16 mouse cellular contexts compared by ENCODE assay signal in genomic region chr8:76249194-76249593, GRCm38 (mm10).
A peak's percentile ranks its signal among the peaks of the same experiment; 100 is the strongest.
DNase-seq lines count a peak whose midpoint lies in the region; ATAC-seq lines count a peak whose summit lies in the region.
"Had no signal": no experiment of that assay in that cellular context is flagged by ENCODE, and none has a peak within 500 bp of the region (broad histone marks: within the 10 kb centered on the region; RNA-seq: fewer than 3 reads in every experiment).

No protein-coding gene starts in this region.

- 37% methylated on average over 3 of the region's 3 CpGs for WGBS in stomach, embryonic 14.5 days
- 36% methylated on average over 3 of the region's 3 CpGs for WGBS in stomach, embryonic 16.5 days
- 92% methylated on average over 3 of the region's 3 CpGs for WGBS in hindbrain, embryonic 13.5 days

- no peak overlapping the region for H3K9ac ChIP-seq in stomach, embryonic 14.5 days (replicated peaks; ENCODE audit: low read depth, low read length)
- no peak overlapping the region for H3K9ac ChIP-seq in stomach, embryonic 16.5 days (ENCODE audit: low read length)
- H3K9ac ChIP-seq in hindbrain, embryonic 13.5 days: no peak overlapping the region
- H3K9ac ChIP-seq: embryonic facial prominence, embryonic 13.5 days had no signal

- ATAC-seq in stomach, embryonic 14.5 days (ENCODE audit: insufficient number of reproducible peaks, insufficient read depth, low FRiP score, low read depth): 0 out of 2 replicates have a peak, but pooled peaks have one; percentile 49
- ATAC-seq in stomach, embryonic 16.5 days (ENCODE audit: insufficient read depth, low FRiP score): peak; percentile 62; the same call in 1 of the 2 replicates
- no peak for ATAC-seq in hindbrain, embryonic 13.5 days (ENCODE audit: low FRiP score)
- ATAC-seq: forebrain, embryonic 14.5 days; forebrain, embryonic 16.5 days had no signal

- no peaks in the 10 kb centered on the region for H3K4me1 ChIP-seq in stomach, embryonic 14.5 days (ENCODE audit: control insufficient read depth, insufficient read depth, low read length)
- no peaks in the 10 kb centered on the region for H3K4me1 ChIP-seq in stomach, embryonic 16.5 days (ENCODE audit: control insufficient read depth, insufficient read depth, low read length)
- no peaks in the 10 kb centered on the region; the same call in 1 of the 2 replicates for H3K4me1 ChIP-seq in hindbrain, embryonic 13.5 days (replicated peaks)
- H3K4me1 ChIP-seq: embryonic facial prominence, embryonic 13.5 days had no signal

- H3K9me3 ChIP-seq in stomach, embryonic 14.5 days (ENCODE audit: control insufficient read depth, low read depth, low read length): no peaks in the 10 kb centered on the region
- H3K9me3 ChIP-seq in stomach, embryonic 16.5 days (replicated peaks; ENCODE audit: control insufficient read depth, low read length): no peaks in the 10 kb centered on the region
- H3K9me3 ChIP-seq in hindbrain, embryonic 13.5 days: no peaks in the 10 kb centered on the region
- H3K9me3 ChIP-seq: embryonic facial prominence, embryonic 13.5 days had no signal

- no peaks in the 10 kb centered on the region for H3K36me3 ChIP-seq in stomach, embryonic 14.5 days (ENCODE audit: control insufficient read depth, insufficient read depth, low read length)
- no peaks in the 10 kb centered on the region for H3K36me3 ChIP-seq in stomach, embryonic 16.5 days (ENCODE audit: control insufficient read depth, insufficient read depth, low read length)
- H3K36me3 ChIP-seq in hindbrain, embryonic 13.5 days: no peaks in the 10 kb centered on the region
- H3K36me3 ChIP-seq: embryonic facial prominence, embryonic 13.5 days had no signal

- H3K27ac ChIP-seq in stomach, embryonic 14.5 days (ENCODE audit: low read length): no peak overlapping the region; the same call in 1 of the 2 replicates
- H3K27ac ChIP-seq in stomach, embryonic 16.5 days (ENCODE audit: low read length): no peak overlapping the region
- no peak overlapping the region for H3K27ac ChIP-seq in hindbrain, embryonic 13.5 days
- H3K27ac ChIP-seq: embryonic facial prominence, embryonic 13.5 days had no signal

- no peaks in the 10 kb centered on the region for H3K27me3 ChIP-seq in stomach, embryonic 14.5 days (ENCODE audit: control insufficient read depth, insufficient read depth, low read length)
- no peaks in the 10 kb centered on the region for H3K27me3 ChIP-seq in stomach, embryonic 16.5 days (ENCODE audit: control insufficient read depth, insufficient read depth, low read length)
- H3K27me3 ChIP-seq in hindbrain, embryonic 13.5 days: no peaks in the 10 kb centered on the region
- H3K27me3 ChIP-seq: embryonic facial prominence, embryonic 13.5 days had no signal

- H3K4me3 ChIP-seq in stomach, embryonic 14.5 days (ENCODE audit: low read depth, low read length): no peak overlapping the region
- no peak overlapping the region for H3K4me3 ChIP-seq in stomach, embryonic 16.5 days (replicated peaks; ENCODE audit: low read length)
- no peak overlapping the region for H3K4me3 ChIP-seq in hindbrain, embryonic 13.5 days
- H3K4me3 ChIP-seq: embryonic facial prominence, embryonic 13.5 days had no signal

- no peak overlapping the region for H3K4me2 ChIP-seq in stomach, embryonic 14.5 days (replicated peaks; ENCODE audit: low read depth, low read length)
- no peak overlapping the region for H3K4me2 ChIP-seq in stomach, embryonic 16.5 days (ENCODE audit: low read depth, low read length)
- H3K4me2 ChIP-seq in hindbrain, embryonic 13.5 days: no peak overlapping the region
- H3K4me2 ChIP-seq: embryonic facial prominence, embryonic 13.5 days had no signal

- DNase-seq in yolk sac, embryonic 10.5 days (ENCODE audit: low spot score): peak; percentile 51
- DNase-seq in cerebellum, adult 18-20 months: no peak
- DNase-seq: adrenal gland, adult 2 months; adrenal gland, postnatal 10 days; adrenal gland, postnatal 25 days; cerebellum, adult 11 months; cerebellum, adult 2 months; cerebellum, adult 9-10 months; cerebellum, postnatal 10 days; cerebellum, postnatal 25 days had no signal
